Mouse (Mus musculus): ENCODE data around the gene Tpst1.
A peak's percentile ranks its signal among the peaks of the same experiment; 100 is the strongest.
"Not testable (repeated sequence)": the region's sequence is repeated elsewhere in the genome, so short reads cannot be mapped to it uniquely, and the experiment has no call there.

Gene Tpst1

DNA sequence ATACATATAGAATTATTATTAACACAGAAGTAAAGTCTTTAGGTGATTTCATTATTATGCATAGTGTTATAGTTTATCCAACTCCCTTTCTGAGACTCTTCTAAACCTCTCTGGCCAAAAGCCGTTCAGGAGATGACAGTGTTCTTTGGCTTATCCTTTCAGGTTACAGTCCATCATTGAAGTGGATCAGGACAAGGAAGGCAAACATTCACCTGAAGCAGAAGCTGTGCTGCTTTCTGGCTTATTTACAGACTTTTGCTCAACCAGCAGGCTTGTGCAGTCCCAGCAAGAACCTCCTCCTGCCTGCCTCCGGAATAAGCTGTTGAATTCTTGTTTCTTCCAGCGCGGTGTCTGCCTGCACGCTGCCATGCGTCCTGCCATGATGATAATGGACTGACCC, at the start of gene Tpst1:
Tpst1 (plus strand) TSS at position 301 of the 400 bp plus-strand sequence.
- DNase-seq (ENCODE audit: low spot score in 2 of 2), result no peak

DNA sequence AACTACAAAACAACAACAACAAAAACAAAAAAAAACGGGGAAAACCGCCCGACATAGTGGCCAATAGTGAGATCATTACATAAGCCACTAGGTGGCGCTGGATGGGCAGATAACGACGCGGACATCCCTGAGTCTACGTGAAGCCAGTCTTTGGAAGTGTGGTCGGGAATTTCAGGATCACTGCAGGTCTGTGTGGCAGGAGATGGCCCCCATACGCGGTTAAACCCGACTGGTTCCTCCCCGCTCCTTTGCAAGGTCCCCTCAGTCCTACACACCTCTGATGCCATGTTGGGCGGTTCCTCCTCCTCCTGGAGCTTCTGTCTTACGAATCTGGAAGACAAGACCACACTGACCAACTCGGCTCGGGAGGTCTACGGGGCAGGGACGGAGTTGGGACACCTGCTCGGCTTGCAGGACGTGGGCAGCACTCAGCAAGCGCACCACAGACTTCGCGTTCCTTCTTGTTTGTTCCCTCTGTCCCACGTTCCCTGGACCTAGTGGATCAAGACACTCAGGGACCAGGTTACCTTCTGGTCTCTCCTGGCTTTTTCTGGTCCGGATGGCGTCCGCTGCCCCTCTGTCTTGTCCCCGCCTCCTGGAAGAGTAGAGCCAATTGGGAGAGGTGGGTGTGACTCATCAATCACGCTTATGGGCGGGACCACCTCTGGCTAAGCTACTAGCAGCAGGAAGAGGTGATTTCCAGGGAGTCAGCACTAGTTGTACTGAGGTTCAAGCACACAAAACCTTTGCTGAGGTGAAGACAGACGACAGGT, 49.2 kb upstream of the Tpst1 start:
- peak; percentile 54 to 66 for DNase-seq (ENCODE audit: low spot score in 2 of 2)

DNA sequence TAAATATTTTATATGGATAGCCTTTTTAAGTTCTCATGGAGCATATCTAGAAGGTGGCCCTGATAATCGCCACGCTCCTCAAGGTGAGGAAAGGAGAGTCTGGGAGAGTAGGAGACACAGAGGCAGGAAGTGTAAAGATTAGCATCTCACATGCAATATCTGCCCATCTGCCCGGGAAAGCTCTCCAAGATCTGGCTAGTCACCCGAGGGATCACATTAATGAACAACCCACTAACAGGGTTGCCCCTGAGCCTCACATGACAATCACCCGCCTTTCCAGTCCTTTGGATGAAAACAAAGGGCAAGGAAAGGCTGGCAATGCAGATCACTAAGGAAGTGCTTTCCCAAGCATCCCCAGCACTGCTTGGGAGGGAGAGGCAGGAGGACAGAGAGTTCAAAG, 46.0 kb upstream of the Tpst1 start:
- DNase-seq (ENCODE audit: low spot score in 2 of 2), result no peak

DNA sequence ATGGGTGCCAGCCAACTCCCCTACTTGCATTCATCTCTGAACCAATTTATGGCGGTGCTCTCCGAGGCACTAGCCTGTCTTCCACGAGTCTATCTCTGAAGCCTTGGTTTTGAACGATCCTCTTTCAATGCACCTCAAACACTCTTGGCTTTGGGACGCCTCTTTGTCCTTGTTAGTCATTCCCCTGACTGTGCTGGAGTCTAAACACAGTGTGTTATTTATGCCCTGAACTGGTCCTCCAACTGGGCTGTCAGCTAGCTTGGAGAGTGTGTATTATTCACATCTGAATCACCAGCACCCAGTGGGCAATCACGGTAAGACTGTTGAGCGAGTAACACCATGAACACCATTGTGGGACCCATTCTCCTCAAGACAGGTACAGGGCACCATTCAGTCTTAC, 45.4 kb upstream of the Tpst1 start:
- no peak for DNase-seq (ENCODE audit: low spot score in 2 of 2)

DNA sequence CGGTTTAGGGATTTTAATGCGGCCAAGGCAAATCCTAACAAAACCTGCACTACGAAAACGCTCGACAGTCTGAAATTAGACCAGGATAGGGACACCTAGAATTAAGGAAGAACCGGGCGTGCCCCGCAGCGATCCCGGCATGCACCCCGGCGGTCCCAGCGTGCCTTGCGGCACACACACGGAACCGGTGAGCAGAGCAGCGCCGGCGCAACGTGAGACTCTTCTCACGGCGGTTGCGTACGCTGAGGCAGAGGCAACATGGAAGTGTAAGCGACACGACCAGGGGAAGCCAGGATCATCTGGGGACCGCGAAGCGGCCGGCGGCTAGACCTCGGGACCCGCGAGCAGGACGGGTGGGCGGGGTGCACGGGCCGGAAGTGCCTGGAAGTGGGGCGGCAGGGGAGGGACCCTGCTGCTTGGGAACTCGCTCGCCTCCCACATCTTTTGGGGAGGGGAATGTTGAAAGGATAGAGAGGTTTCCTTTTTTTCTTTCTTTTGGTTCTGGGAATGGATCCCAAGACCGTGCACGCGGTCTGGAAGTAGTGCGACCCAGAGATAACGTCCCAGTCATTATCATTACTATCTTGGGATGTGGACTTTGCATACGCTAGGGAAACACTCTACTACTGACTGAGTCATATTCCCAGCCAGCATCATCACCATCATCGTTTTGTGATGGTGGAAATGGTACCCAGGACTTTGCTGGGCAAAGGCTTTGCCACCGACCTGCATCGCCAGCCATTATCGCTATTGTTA, 43.8 kb upstream of the Tpst1 start, which contains the start of the genes Asl and Crcp:
Asl (minus strand) TSS at position 106 of the 756 bp plus-strand sequence.
Crcp (plus strand) TSS at position 149 of the 756 bp plus-strand sequence.
- DNase-seq (ENCODE audit: low spot score in 2 of 2), result peak; percentile 77 to 83

DNA sequence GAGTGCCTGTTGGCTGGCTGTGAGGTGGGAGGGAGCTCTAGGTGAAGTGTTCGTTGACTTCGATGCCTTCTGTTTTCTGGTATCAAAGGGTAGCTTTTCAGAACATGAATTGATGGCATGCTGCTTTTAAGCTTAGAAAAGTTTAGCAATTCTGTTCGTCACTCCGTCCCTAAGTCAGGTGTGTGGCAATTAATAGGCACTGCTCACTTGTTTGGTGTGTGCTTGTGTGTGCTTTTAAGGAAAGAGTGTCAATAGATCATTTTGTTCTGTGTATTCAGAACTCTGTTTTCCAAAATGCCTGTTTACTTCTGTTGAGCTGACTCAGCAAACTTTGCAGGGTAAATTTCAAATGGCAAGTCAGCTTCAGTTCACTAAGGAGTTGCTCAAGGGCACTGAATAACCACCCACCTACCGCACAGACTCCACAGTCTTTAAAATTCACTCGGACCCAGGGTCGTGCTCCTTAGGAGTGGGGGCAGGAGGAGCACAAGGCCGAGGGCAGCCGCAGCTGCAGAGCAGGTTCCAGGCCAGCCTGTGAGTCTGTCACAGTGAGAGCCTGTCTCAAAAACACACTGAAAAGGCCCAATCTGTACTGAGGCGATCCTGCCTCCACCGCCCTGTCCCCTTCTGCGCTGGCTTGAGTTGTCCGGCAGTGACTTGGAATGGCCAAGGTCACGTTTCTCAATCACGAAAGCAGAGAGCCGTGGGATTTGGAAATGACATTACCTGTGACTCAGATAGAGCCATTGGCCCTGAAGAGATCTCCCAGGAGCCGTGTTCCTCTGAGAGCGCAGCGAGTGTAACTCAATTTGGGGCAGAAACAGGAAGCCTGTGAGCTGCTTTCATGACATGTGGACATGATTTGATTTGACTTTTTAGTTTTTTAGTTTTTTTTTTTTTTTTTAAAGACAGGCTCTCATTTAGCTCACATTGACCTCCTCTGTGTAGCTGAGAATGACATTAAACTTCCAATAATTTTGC, 41.4 kb upstream of the Tpst1 start:
- no peak for DNase-seq (ENCODE audit: low spot score in 2 of 2)

DNA sequence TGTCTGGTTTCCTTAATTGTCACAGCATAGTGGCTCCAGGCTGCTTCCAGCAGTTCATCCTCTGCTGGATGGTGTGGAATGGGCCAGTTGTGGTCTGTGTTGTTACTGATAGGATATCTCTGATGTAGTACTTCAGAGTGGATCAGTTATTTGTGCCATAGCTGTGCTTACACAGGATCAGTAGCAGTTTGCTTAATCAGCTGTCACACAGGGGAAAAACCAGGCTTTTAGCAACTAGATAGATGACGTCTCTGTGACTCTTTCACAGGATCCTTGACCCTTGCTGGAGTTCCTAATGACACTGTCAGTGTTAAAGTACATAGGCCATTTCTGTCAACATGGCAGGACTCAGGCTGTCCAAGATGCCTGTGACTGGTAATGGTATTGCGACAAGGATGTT, 39.3 kb upstream of the Tpst1 start:
- no peak for DNase-seq (ENCODE audit: low spot score in 2 of 2)

DNA sequence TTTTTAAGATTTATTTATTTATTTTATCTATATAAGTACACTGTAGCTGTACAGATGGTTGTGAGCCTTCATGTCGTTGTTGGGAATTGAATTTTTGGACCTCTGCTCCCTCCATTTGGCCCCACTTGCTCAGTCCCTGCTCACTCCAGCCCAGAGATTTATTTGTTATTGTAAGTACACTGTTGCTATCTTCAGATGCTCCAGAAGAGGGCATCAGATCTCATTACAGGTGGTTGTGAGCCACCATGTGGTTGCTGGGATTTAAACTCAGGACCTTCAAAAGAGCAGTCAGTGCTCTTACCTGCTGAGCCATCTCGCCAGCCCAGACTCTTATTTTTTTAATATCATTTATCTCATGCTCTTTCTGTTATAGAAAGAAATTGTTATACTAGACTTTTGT, 36.8 kb upstream of the Tpst1 start:
- DNase-seq (ENCODE audit: low spot score in 2 of 2), result not testable (repeated sequence)

DNA sequence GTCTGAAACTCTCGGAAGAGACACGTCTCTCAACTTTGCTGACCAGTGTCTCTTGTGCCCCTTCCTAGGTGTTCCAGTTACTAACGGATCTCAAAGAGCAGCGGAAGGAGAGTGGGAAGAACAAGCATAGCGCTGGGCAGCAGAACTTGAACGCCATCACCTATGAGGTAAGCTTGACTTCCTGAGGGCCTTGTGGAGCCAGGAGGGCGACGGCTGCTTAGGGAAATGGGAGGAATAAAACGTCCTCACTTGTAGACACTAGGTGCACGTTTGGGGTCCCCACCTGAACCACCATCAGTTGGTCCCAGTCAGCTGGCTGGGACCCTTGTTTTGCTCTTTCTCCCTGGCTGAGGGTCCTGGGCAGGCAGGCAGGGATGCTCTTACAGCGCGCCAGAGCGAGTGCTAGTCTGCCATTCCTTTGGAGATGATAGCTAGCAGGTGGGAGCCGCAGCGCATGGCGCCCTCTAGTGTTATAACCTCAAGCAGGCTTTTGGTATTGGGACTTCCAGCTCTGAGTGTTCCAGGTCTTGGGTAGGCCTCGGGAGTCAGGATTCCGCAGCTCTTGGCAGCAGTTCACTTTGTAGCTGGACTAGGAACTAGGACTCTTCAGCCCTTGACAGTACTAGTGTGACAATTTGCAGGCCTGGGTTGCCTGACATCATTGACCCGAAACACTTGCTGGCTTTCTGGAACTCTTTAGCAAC, 35.2 kb upstream of the Tpst1 start:
- DNase-seq (ENCODE audit: low spot score in 2 of 2), result peak in 1 of 2 experiments; percentile 35

DNA sequence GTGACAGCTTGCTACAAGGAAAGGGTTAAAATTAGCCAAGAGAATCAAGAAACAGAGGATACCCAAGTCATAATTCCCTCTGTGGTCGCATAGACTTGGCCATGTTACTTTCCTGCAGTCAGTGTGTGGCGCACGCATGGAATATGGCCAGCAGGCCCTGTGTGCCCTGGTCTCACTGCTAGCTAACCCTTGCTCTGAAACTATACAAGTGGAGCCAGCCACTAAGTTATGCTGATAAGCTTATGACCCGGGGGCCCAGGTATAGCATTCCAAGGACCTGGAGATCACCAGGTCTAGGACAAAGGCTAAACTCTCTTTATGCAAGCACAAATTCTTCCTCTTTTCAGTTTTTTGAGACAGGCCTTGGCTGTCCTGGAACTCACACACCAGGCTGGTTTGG, 32.3 kb upstream of the Tpst1 start:
- DNase-seq (ENCODE audit: low spot score in 2 of 2), result no peak

DNA sequence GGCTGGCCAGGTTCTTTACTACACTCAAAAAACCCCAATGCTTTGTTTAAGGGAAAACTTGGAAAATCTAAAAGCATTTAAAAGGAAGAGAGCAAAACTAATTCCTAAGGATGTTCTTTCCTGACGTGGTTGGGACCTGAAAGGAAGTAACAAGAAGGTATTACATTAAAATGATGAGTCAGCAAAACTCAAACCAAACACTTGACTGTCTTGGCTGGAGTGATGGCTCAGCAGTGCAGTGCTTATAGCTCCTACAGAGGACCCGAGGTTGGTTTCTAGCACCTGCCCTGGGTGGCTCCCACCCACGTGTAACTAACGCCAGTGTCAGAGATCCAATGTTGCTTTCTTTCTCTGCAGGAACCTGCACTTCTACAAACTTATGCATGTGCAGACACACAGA, 31.9 kb upstream of the Tpst1 start:
- no peak for DNase-seq (ENCODE audit: low spot score in 2 of 2)

DNA sequence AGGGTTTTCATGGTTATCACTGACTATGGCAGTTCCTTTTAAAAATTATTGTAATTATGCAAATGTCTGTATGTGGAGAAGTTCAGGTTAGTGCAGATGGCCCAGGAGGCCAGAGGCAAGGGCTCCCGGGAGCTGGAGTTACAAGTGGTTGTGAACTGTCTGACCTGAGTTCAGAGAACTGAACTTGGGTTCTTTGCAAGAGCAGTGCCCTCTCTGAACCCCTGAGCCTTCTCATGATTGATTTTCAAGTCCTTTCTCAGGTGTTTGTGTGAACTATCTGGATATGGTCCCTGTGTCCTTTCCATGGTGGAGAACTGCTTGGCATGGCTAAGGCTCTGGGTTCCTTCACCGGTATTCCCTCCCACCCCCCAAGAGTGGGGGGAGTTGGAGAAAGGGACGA, 29.4 kb upstream of the Tpst1 start:
- DNase-seq (ENCODE audit: low spot score in 2 of 2), result no peak

DNA sequence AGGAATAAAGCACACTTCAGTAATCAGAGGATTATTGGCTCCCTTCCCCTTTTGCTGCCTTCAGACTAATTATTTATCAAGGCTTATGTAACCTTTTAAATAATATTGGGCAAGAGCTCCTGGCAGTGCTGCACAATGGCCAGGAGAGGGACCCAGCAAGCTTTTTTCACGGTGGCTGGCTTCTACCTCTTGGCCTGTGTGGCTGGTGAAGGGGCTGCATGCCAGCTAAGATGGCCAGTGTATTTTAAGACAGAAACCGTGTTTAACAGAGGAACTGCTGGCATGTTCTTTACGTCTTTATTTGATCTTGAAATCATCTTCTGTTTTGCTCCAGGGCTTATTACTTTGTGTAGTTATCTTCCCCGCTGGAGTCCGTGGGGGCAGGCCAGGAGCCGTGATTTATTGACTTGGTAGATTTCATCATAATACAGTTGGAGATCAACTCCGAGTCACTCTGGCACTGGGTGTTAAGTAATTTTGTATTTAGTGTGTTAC, 28.9 kb upstream of the Tpst1 start:
- no peak for DNase-seq (ENCODE audit: low spot score in 2 of 2)

DNA sequence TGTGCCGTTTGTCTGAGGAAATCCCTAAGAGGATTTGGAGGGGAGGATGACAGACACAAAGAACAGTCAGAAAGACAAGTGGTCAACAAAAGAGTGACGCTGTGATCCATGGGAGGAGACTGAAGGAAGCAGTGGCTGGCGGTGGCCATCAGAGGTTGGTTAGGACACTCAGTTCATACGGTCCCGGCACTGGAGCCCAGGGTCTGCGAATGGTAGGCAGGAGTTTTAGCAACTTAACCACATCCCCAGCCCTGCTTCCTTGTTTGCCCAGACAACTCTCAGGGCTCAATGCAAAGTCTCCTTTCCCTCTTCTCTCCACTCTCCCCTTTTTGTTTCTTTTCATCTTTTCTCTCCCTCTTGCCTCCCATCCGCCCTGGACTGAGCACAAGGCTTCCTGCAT, 27.0 kb upstream of the Tpst1 start:
- no peak for DNase-seq (ENCODE audit: low spot score in 2 of 2)

DNA sequence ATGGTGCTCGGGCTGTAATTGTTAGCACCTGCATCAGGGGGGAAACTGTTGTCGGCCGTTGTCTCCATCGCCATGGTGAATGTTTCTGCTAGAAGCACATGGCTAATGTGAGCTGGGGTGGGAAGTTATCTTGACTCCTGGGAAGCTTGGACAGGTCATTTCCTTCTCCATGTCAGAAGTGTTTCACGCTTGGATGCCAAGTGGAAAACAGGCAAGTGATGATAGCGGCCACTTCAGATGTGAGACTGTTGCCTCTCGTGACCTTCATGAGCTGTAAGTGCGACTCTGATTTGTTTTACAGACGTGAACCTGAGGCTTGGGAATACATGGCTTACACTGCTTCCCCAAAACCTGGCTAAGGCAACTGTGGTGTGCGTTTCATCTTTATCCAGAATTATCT, 26.5 kb upstream of the Tpst1 start:
- no peak for DNase-seq (ENCODE audit: low spot score in 2 of 2)

DNA sequence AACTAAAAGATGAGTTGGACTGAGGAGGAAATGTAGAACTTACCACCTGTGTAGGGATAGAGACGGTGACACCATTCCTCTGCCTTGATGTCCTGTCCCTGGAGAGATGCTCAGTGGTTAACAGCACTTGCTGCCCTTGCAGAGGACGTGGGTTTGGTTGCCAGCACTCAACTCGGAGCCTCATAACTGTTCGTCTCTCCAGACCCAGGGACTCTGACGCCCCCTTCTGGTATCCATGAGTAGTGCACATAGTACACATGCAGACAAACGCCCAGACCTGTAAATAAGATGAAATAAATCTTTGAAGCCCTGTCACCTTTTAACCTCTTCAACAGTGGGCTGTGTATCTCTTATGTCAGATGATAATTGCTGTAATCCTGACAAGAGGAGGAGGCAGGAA, 26.1 kb upstream of the Tpst1 start:
- no peak for DNase-seq (ENCODE audit: low spot score in 2 of 2)

DNA sequence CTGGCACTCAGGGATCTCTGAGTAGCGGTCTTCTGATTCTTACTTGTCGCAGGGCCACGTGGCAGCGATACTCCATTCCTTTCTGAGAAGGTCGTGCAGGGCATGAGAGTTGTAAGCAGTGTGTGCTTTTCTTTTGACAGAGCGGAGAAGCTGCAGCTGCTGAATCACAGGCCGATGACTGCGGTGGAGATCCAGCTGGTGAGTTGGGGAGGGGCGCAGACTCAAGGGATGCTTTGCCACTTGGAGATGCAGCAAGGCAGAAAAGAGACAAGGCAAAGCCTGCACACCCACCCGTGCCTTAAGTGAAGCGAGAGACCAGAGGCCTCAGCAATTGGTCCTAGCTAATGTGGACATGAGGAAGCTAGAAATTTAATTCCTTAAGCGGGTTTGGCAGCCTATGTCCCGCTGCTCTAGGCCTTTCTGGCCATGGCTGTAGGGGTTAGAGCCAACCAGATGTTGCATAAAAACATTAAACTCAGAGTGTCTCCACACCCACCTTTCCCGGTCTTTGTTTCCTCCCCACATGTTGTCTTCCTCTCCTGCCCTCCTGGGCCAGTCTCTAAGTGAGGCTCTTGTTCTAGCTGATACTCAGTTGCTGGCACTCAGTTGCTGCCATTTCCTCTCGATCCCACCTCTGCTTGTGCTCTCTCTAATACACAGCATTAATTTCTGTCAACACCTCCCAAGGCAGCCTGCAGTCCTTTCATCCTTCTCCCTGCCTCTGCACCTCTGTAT, 24.2 kb upstream of the Tpst1 start:
- no peak for DNase-seq (ENCODE audit: low spot score in 2 of 2)

DNA sequence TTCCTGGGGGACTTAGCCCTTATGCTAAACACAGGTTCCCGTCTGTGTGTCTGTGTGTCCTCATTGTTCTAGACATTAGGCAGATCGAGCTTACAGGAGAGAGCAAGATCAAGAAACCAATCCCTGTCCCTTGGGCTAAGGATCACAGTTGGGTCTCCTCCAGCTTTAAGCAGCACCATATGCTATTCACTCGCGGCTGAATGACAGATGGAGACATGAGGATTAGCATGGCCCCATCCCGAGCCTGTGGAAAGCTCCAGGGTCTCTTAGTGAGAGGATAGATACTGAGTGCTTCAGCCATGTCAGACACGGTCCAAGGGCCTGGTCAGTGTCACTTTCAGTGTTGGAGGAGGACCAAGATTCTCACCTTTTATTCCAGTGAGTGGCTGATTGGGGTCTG, 22.7 kb upstream of the Tpst1 start:
- no peak for DNase-seq (ENCODE audit: low spot score in 2 of 2)

DNA sequence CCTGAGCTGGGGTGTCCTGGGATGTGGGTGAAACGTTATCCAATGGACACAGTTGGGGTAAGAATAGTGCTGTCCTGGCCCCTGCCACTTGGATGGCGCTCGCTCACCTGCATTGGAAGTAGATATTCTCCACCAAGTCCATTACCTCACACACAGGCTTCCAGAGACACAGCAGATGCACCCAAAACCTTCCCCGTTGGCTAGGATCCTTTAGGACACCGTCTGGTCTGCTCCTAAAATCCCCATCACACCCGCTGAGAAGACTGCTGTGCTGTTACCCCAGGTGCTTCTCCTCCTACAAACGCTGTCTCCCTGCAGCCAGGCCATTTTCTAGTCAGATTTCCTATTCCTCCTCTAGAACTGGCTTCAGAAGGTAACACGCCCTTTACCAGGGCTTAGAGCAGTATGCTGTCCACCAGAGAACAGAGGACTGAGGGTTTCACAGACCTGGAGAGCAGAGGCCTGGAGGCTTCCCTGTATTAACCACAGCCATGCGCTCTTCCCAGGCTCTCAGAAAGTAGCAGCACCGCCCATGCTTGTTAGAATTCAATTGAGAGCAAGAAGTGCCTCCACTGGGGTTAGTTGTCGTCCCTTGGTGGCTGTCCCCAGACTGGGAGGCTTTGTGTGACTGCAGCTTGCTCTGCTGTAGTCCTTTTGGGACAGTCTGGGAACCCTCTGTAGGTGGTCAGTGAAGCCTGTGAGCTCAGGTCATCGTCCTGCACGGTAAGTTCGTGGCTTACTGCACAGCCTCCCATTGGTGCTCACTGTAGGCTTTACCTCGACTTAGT, 21.9 kb upstream of the Tpst1 start:
- DNase-seq (ENCODE audit: low spot score in 2 of 2), result no peak

DNA sequence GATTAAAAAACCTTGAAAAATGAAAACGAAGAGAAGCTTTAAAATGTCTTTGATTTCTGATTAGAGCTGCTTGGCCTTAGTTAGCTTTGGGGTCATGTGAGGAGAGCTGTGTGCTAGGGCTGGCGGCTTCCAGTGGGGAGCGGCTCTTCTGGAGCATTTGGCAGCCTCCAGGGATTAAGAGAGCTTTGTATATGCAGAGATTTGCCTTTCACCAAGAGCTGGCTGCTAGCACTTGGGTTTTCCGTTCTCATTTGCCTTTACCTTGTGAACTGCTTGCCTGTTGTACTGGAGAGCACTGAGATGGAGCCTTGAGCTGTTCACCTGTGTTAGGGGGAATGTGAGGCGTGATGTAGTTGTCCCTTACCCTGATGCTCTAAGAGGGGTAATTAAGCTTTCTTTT, 20.6 kb upstream of the Tpst1 start:
- DNase-seq (ENCODE audit: low spot score in 2 of 2), result no peak

All from spleen, postnatal 14 days (tissue).